Comparison of ENCODE assay signal across 31 mouse cellular contexts in genomic region chr14:123574936-123575335, GRCm38 (mm10). TPM values are rescaled to one million over a fixed set of nuclear protein-coding genes. Genes with fewer than 3 reads are reported as not detected.
"Had no signal": no experiment of that assay in that cellular context is flagged by ENCODE, and none has a peak within 500 bp of the region (broad histone marks: within the 10 kb centered on the region; RNA-seq: fewer than 3 reads in every experiment).

No protein-coding gene starts in this region.

- ATAC-seq: liver, embryonic 12.5 days; liver, postnatal 0 days; lung, postnatal 0 days; midbrain, embryonic 13.5 days; midbrain, embryonic 15.5 days; midbrain, embryonic 16.5 days had no signal

- H3K4me3 ChIP-seq: limb, embryonic 10.5 days; limb, embryonic 12.5 days; limb, embryonic 13.5 days; limb, embryonic 15.5 days; liver, embryonic 12.5 days; liver, embryonic 13.5 days; liver, embryonic 15.5 days; lung, embryonic 15.5 days; megakaryocyte, embryonic 14.5 days; midbrain, embryonic 10.5 days; midbrain, embryonic 12.5 days; midbrain, embryonic 13.5 days; midbrain, embryonic 15.5 days; myocyte; neural tube, embryonic 12.5 days had no signal

- H3K27ac ChIP-seq: limb, embryonic 10.5 days; limb, embryonic 12.5 days; limb, embryonic 13.5 days; limb, embryonic 15.5 days; liver, embryonic 12.5 days; liver, embryonic 13.5 days; liver, embryonic 14.5 days; liver, embryonic 15.5 days; lung, embryonic 15.5 days; macrophage; midbrain, embryonic 10.5 days; midbrain, embryonic 12.5 days; midbrain, embryonic 13.5 days; midbrain, embryonic 15.5 days; neural tube, embryonic 12.5 days had no signal

- H3K27me3 ChIP-seq: limb, embryonic 12.5 days; limb, embryonic 13.5 days; limb, embryonic 15.5 days; liver, embryonic 12.5 days; liver, embryonic 13.5 days; liver, embryonic 15.5 days; lung, embryonic 15.5 days; megakaryocyte, embryonic 14.5 days; midbrain, embryonic 12.5 days; midbrain, embryonic 13.5 days; midbrain, embryonic 15.5 days; neural tube, embryonic 12.5 days had no signal

- DNase-seq: left cerebral cortex, postnatal 4 days; liver; liver, embryonic 13.5 days; liver, postnatal 0 days; lung, adult 18-20 months; lung, adult 2 months; lung, embryonic 14.5 days; lung, postnatal 10 days; lung, postnatal 14 days; lung, postnatal 36 days; lung, postnatal 4 days; midbrain, embryonic 14.5 days had no signal

- H3K4me1 ChIP-seq: limb, embryonic 10.5 days; limb, embryonic 12.5 days; limb, embryonic 13.5 days; limb, embryonic 15.5 days; liver, embryonic 12.5 days; liver, embryonic 13.5 days; liver, embryonic 15.5 days; lung, embryonic 15.5 days; megakaryocyte, embryonic 14.5 days; midbrain, embryonic 10.5 days; midbrain, embryonic 12.5 days; midbrain, embryonic 13.5 days; midbrain, embryonic 15.5 days; neural tube, embryonic 12.5 days had no signal

RNA-seq across cellular contexts. Expression of gene Nalcn, which starts 52.0 kb away (rescaled TPM):
- polyA plus RNA-seq: liver, adult 2 months; liver, embryonic 12.5 days; liver, embryonic 14.5 days; liver, embryonic 15.5 days; liver, postnatal 0 days; lung, postnatal 0 days; macrophage had no signal
